Mouse (Mus musculus) stomach, embryonic 14.5 days (tissue): ENCODE results near the gene Cdkn2d. TPM values are rescaled to one million over a fixed set of nuclear protein-coding genes. Genes with fewer than 3 reads are reported as not detected.
A peak's percentile ranks its signal among the peaks of the same experiment; 100 is the strongest.
"Not testable (repeated sequence)": the region's sequence is repeated elsewhere in the genome, so short reads cannot be mapped to it uniquely, and the experiment has no call there.

Source experiments
- ATAC-seq: fragments of 200-750 bp; cut with Nextera tagmentation; 2 replicates; pipeline ENCODE4 v1.8.0; 2017; ENCODE audit warnings: low read depth, moderate TSS enrichment; ENCODE audit not compliant: insufficient number of reproducible peaks, insufficient read depth, low FRiP score
- H3K27ac ChIP-seq: fragments of 300-500 bp; sonication (generic); 2 replicates; pipeline ENCODE4 v1.5.1; 2014; ENCODE audit warnings: mild to moderate bottlenecking, low read length, moderate library complexity, mixed read lengths
- H3K27me3 ChIP-seq: fragments of 300-500 bp; sonication (generic); 2 replicates; pipeline ENCODE4 v1.6.1; 2014; ENCODE audit warnings: low read length, control low read depth, mixed read lengths; ENCODE audit not compliant: control insufficient read depth, insufficient read depth
- H3K36me3 ChIP-seq: fragments of 300-500 bp; sonication (generic); 2 replicates; pipeline ENCODE4 v1.6.1; 2014; ENCODE audit warnings: mild to moderate bottlenecking, control low read depth, low read length, moderate library complexity, mixed read lengths; ENCODE audit not compliant: control insufficient read depth, insufficient read depth
- H3K4me1 ChIP-seq: fragments of 300-500 bp; sonication (generic); 2 replicates; pipeline ENCODE4 v1.6.1; 2014; ENCODE audit warnings: low read length, control low read depth, mixed read lengths; ENCODE audit not compliant: control insufficient read depth, insufficient read depth
- H3K4me2 ChIP-seq: fragments of 300-500 bp; sonication (generic); replicated peaks from 2 replicates; pipeline ENCODE4 v1.6.1; 2014; ENCODE audit warnings: low read depth, low read length, control low read depth
- H3K4me3 ChIP-seq: fragments of 300-500 bp; sonication (generic); 2 replicates; pipeline ENCODE4 v1.5.1; 2014; ENCODE audit warnings: low read depth, low read length, control low read depth
- H3K9ac ChIP-seq: fragments of 300-500 bp; sonication (generic); replicated peaks from 2 replicates; pipeline ENCODE4 v1.6.1; 2014; ENCODE audit warnings: low read depth, mild to moderate bottlenecking, control low read depth, low read length, moderate library complexity, mixed read lengths
- H3K9me3 ChIP-seq: fragments of 300-500 bp; sonication (generic); 2 replicates; pipeline ENCODE4 v1.6.1; 2016; ENCODE audit warnings: low read depth, low read length, control low read depth; ENCODE audit not compliant: control insufficient read depth
- WGBS: fragments of 180-500 bp; shearing (Covaris S2); extraction: QIAGEN DNeasy Blood & Tissue Kit; methylation state at CpG from one replicate; pipeline ENCODE4 v1.1.7; 2014; 5-methylcytosine and 5-hydroxymethylcytosine counted together
- polyA plus RNA-seq: library from polyadenylated mRNA; unstranded; fragments of >200 nt; fragmentation: Nextera tagmentation; extraction: Ambion mirVana; gene quantifications from 2 replicates; pipeline ENCODE4 v1.2.1, GENCODE M21; 2014

The Cdkn2d gene
- polyA plus RNA-seq, 1 experiment from 2014 or later: 48.5 TPM

DNA sequence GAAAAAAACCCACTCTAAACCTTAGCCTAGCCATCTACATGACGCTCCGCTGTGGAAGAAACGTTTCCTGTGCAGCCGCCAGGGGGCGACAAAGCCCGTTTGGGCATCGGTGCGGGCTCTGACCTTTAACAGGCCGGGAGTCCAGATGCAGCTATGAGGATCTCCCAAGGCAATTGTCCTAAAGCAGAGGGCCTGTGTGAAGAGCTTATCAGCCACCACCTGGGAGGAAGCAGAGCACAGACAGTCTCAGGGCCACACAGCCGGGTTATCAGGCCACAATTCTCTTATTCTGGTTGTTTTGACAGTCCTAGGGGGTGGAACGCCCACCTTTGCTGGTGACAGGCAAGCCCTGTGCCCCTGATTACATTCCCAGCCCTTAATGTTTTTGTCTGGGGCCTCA, 22.2 kb upstream of the Cdkn2d start:
- no peak overlapping the region for H3K4me3 ChIP-seq
- no peak overlapping the region for H3K27ac ChIP-seq
- H3K36me3 ChIP-seq: no peaks in the 10 kb centered on the region
- H3K27me3 ChIP-seq: peaks cover 7% of the 10 kb centered on the region; the same call in 1 of the 2 replicates
- 7% methylated on average over 11 of the region's 11 CpGs for WGBS
- ATAC-seq: peak; percentile 76; the same call in 1 of the 2 replicates
- H3K9me3 ChIP-seq: no peaks in the 10 kb centered on the region
- H3K9ac ChIP-seq: no peak overlapping the region
- H3K4me1 ChIP-seq: no peaks in the 10 kb centered on the region
- no peak overlapping the region for H3K4me2 ChIP-seq

DNA sequence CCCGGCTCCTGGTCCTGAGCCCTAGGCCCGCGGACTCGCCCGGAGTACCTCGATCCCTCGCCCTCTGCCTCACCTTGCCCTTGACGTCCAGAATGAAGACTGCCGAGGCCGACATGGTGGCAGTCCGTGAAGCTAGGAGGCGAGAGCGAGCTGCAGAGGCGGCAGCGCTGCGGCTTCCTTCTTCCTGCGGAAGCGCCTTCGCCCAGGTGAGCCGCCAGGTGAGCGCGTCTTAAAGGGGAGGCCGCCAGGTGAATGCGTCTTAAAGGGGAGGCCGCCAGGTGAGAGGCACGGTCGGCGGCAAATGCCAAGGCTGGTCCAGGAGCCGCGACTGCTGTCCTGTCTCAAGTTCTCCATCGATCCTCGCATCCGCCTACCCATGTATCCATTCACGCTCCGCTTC, 20.9 kb upstream of the Cdkn2d start, which contains the start of gene Ap1m2:
Gene Ap1m2 (minus strand): TSS at position 204 of the 400 bp plus-strand sequence.
- Histone ChIP-seq H3K4me2 (peak within 1 kb of the TSS; percentile 25), H3K27ac (no peak within 1 kb of the TSS), H3K4me3 (peak within 1 kb of the TSS; percentile 36), H3K9ac (peak within 1 kb of the TSS; percentile 30; the same call in 1 of the 2 replicates), H3K9me3 (no peaks in the 10 kb centered on the region), H3K36me3 (no peaks in the 10 kb centered on the region), H3K4me1 (no peaks in the 10 kb centered on the region), H3K27me3 (peaks cover 7% of the 10 kb centered on the region; the same call in 1 of the 2 replicates)
- peak; percentile 46; the same call in 1 of the 2 replicates for ATAC-seq
- 9% methylated on average over 35 of the region's 35 CpGs for WGBS

DNA sequence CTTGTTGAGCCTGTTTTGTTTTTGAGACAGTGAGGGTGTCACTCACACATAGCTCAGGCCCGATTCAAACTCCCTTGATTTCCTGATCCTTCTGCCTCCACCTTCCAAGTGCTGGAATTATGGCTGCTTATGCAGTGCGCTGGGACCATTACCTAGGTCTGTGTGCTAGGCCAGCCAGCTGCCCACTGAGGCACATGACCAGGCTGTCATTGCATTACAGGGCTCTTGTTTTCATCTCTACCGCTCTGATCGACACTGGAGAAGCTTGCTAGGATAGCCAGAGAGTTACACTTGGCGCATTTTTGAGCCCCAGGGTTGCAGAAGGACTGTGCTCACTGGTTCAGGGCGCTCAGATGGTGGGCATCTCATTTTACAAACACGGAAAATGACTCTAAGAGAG, 20.5 kb upstream of the Cdkn2d start:
- Histone ChIP-seq H3K4me2 (peak overlapping the region; percentile 25), H3K27ac (no peak overlapping the region), H3K9ac (peak overlapping the region; percentile 30; the same call in 1 of the 2 replicates), H3K27me3 (peaks cover 7% of the 10 kb centered on the region; the same call in 1 of the 2 replicates), H3K4me3 (peak overlapping the region; percentile 36), H3K36me3 (no peaks in the 10 kb centered on the region), H3K9me3 (no peaks in the 10 kb centered on the region), H3K4me1 (no peaks in the 10 kb centered on the region)
- WGBS: 18% methylated on average over 7 of the region's 7 CpGs
- ATAC-seq: no peak

DNA sequence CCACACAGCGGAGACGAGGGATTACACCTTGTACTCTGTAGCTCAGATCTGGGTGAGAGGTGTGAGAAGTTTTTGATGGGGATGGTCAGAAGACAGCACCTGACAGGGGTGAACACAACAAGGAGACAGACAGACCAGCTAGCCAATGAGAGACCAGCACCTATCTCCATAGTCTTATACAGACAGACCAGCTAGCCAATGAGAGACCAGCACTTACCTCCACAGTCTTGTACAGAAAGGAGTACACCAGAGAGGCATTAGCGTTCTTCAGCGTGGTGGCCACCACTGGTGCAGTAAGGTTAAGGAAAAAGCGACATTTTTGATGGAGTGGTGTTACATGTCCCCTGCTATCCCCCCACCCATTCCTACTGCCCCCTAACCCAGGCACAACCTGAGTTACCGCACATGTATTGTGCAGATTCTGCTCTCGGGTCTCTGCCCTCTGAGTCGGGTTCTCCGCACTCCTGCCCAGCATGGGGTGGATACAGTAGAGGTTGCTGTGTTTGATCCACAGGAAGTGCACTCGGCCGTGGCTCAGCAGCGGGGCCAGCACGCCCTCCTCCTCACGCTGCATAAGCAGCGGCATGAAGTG, 18.0 kb upstream of the Cdkn2d start:
- Histone ChIP-seq H3K4me3 (no peak overlapping the region), H3K27me3 (peaks cover 7% of the 10 kb centered on the region; the same call in 1 of the 2 replicates), H3K27ac (no peak overlapping the region), H3K4me2 (no peak overlapping the region), H3K36me3 (no peaks in the 10 kb centered on the region), H3K4me1 (no peaks in the 10 kb centered on the region), H3K9ac (no peak overlapping the region), H3K9me3 (no peaks in the 10 kb centered on the region)
- WGBS: 69% methylated on average over 15 of the region's 15 CpGs
- ATAC-seq: no peak

DNA sequence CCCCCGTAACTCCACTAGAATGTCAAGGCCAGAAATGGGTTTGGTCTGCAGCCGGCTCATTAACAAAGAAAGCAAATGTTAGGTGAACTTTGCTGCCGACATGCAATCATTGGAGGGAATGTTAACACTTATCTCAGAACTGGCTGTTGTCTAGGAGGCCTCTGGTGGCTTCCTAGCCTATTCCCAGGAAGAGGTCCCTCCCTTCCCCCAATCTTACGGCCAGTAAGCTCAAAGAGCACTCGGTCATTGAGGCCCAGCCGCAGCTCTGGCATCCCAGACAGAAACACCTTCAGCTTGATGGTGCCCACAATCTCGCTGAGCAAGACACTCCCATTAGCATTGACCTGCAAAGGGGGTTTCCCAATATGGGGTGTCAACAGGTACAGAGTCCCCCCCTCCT, 13.9 kb upstream of the Cdkn2d start:
- no peak overlapping the region for H3K4me3 ChIP-seq
- ATAC-seq: no peak
- H3K4me2 ChIP-seq: no peak overlapping the region

DNA sequence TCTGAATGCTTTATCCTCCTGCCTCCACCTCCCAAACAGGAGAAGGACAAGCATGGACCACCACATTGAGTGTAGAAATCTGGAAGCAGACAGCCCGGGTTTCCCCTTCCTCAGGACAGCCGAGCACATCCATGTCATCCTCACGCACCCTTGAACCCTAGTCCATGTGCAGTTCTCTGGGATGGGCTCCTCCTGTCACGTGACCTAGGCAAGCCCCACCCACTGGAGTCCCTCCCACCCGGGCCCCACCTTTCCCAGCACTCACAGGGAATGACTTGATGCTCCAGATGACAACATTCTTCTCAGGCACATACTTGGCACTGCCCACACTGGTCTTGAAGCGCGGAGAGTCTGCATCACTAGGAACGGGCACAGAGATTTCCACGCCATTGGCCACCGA, 7.8 kb upstream of the Cdkn2d start:
- no peak overlapping the region for H3K4me2 ChIP-seq
- 0 out of 2 replicates have a peak, but pooled peaks cover 2% of the 10 kb centered on the region for H3K9me3 ChIP-seq
- 88% methylated on average over 10 of the region's 10 CpGs for WGBS
- H3K4me3 ChIP-seq: no peak overlapping the region
- no peaks in the 10 kb centered on the region; the same call in 1 of the 2 replicates for H3K36me3 ChIP-seq
- H3K27ac ChIP-seq: no peak overlapping the region
- no peak for ATAC-seq
- H3K4me1 ChIP-seq: no peaks in the 10 kb centered on the region
- H3K27me3 ChIP-seq: no peaks in the 10 kb centered on the region
- H3K9ac ChIP-seq: no peak overlapping the region

More for the DNA sequence above, 13.9 kb upstream of the Cdkn2d start:
- Histone ChIP-seq H3K9me3 (0 out of 2 replicates have a peak, but pooled peaks cover 2% of the 10 kb centered on the region), H3K27me3 (no peaks in the 10 kb centered on the region), H3K36me3 (no peaks in the 10 kb centered on the region), H3K9ac (no peak overlapping the region), H3K27ac (no peak overlapping the region), H3K4me1 (no peaks in the 10 kb centered on the region)
- 79% methylated on average over 7 of the region's 7 CpGs for WGBS

DNA sequence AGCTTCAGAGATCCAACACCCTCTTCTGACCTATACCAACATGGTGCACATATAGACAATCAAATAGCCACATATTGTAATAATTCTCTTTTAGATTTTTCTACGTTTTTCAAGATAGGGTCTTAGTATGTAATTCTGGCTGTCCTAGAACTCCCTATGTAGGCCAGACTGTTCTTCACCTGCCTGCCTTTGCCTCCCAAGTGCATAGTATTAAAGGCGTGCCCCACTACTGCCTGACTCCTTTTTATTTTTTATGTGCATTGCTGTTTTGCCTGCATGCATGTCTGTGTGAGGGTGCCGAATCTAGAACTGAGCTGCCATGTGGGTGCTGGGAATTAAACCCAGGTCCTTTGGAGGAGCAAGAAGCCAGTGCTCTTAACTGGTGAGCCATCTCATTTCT, 1.1 kb upstream of the Cdkn2d start:
- Histone ChIP-seq H3K27ac (no peak overlapping the region), H3K36me3 (peaks cover 3% of the 10 kb centered on the region; the same call in 1 of the 2 replicates)
- 82% methylated on average over 3 of the region's 3 CpGs for WGBS

DNA sequence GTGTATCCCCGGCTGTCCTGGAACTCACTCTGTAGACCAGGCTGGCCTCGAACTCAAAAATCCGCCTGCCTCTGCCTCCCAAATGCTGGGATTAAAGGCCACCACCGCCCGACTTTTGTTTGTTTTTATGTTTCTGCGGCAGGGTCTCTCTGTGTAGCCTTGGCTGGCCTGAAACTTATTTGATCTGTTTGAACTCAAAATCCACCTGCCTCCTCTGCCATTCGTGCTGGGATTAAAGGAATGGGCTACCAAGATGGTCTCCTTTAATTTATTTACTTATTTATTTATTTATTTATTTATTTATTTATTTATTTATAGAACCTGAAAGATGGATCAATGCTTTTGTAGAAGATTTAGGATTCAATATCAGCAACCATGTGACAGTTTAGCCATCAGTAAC, 661 bp upstream of the Cdkn2d start:
- H3K27me3 ChIP-seq, H3K9me3 ChIP-seq, ATAC-seq, H3K36me3 ChIP-seq: not testable (repeated sequence)
- Histone ChIP-seq H3K4me3 (peak overlapping the region; percentile 69), H3K4me1 (peaks cover 18% of the 10 kb centered on the region), H3K27ac (peak overlapping the region; percentile 88), H3K4me2 (peak overlapping the region; percentile 35), H3K9ac (0 out of 2 replicates have a peak overlapping the region, but pooled peaks have one; percentile 1)
- 17% methylated on average over 7 of the region's 7 CpGs for WGBS

More for the DNA sequence above, 1.1 kb upstream of the Cdkn2d start:
- H3K4me1 ChIP-seq: peaks cover 16% of the 10 kb centered on the region
- no peak overlapping the region for H3K4me3 ChIP-seq
- peak overlapping the region; percentile 35; the same call in 1 of the 2 replicates for H3K4me2 ChIP-seq
- no peak for ATAC-seq
- no peaks in the 10 kb centered on the region for H3K9me3 ChIP-seq
- H3K27me3 ChIP-seq: no peaks in the 10 kb centered on the region
- H3K9ac ChIP-seq: no peak overlapping the region
